Mouse (Mus musculus) regulatory T cell (primary cell): ENCODE measurements around the gene Ttc39b.

Experiments
- in situ Hi-C: fragments of 300-600 bp; cut with MboI, MseI; formaldehyde crosslinking; loops from one replicate; pipeline ENCODE4 v1.15.1; 2025; ENCODE audit warnings: high pct_unique_total_duplicates

Gene Ttc39b

GRCm38 (mm10) chr4:83189736-83190135, 134.3 kb downstream of the Ttc39b start:
- in situ Hi-C loops, result no loop called here

- in situ Hi-C loops, result no loop called here
These were observed 136.7 kb downstream of the Ttc39b start for GRCm38 (mm10) chr4:83187324-83187723.

GRCm38 (mm10) chr4:83186448-83186847, 137.6 kb downstream of the Ttc39b start:
- in situ Hi-C loops, result no loop called here

GRCm38 (mm10) chr4:83183288-83183930, 140.6 kb downstream of the Ttc39b start:
- in situ Hi-C loops, result no loop called here

GRCm38 (mm10) chr4:83182178-83183068, 141.6 kb downstream of the Ttc39b start:
- in situ Hi-C loops, result no loop called here

- in situ Hi-C loops, result no loop called here
These were observed 146.6 kb downstream of the Ttc39b start for GRCm38 (mm10) chr4:83177471-83177870.

- in situ Hi-C loops, result no loop called here
These were observed 149.1 kb downstream of the Ttc39b start for GRCm38 (mm10) chr4:83174946-83175345.

- in situ Hi-C loops, result no loop called here
These were observed 151.8 kb downstream of the Ttc39b start for GRCm38 (mm10) chr4:83172278-83172677.

GRCm38 (mm10) chr4:83170741-83171140, 153.3 kb downstream of the Ttc39b start:
- in situ Hi-C loops, result no loop called here
